Comparison of ENCODE assay signal across 15 mouse cellular contexts in the genomic region with DNA sequence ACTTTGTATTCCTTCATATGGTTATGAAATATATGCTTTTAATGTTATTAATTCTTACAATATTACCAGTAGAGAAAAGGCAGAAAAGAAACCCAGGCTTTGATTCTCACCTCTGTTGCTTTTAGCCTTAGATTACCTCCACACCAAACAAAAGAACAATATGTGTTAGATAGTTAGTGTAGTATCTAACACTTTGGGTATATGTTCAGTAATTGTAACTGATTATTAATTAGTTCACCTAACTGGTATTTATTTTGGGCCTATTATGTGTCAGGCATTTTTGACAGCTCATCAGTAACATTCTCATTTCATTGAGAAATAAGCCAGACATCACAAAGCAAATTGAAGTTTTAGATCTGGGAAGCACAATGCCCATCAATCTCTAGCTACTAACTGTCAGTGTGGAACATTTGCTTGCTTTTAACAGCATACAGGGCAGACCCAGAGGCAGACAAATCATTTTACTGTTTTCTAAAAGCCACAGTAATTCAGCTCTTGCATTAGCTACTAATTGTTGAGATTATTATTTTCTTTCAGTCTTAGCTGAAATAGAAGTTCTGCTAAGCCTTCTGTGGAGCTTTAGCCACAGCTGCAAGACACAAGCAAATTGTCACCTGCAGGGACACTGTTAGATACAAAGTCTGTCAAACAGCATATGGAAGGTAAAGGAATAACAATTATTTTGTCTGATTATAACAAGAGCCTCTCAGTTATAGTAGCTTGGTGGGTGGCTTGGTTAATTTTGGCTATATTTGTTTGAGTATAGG.
DNase-seq lines count a peak whose midpoint lies in the region; ATAC-seq and TF ChIP-seq lines count a peak whose summit lies in the region.
"Had no signal": no experiment of that assay in that cellular context is flagged by ENCODE, and none has a peak within 500 bp of the region (broad histone marks: within the 10 kb centered on the region; RNA-seq: fewer than 3 reads in every experiment).

No protein-coding gene starts in this region.

- H3K27me3 ChIP-seq in forebrain, postnatal 0 days (ENCODE audit: insufficient read depth, low read length): no peaks in the 10 kb centered on the region
- no peaks in the 10 kb centered on the region for H3K27me3 ChIP-seq in midbrain, embryonic 14.5 days (ENCODE audit: control insufficient read depth, insufficient read depth, low read length)
- H3K27me3 ChIP-seq in cerebellum, adult 2 months (ENCODE audit: control insufficient read depth, insufficient read depth, low read length): no peaks in the 10 kb centered on the region
- H3K27me3 ChIP-seq: intestine, embryonic 15.5 days; Patski had no signal

- 0 out of 2 replicates have a peak, but pooled peaks cover 8% of the 10 kb centered on the region for H3K4me1 ChIP-seq in forebrain, postnatal 0 days (ENCODE audit: insufficient read depth)
- peaks cover 11% of the 10 kb centered on the region for H3K4me1 ChIP-seq in midbrain, embryonic 14.5 days (ENCODE audit: control insufficient read depth, insufficient read depth, low read length)
- no peaks in the 10 kb centered on the region for H3K4me1 ChIP-seq in cerebellum, adult 2 months (ENCODE audit: control insufficient read depth, insufficient read depth, low read length)
- H3K4me1 ChIP-seq: intestine, embryonic 15.5 days had no signal

- no peak overlapping the region for H3K4me3 ChIP-seq in forebrain, postnatal 0 days (ENCODE audit: low read depth, low read length)
- no peak overlapping the region for H3K4me3 ChIP-seq in midbrain, embryonic 14.5 days (replicated peaks; ENCODE audit: low read depth, low read length)
- H3K4me3 ChIP-seq in cerebellum, adult 2 months (replicated peaks; ENCODE audit: insufficient read depth, low read depth, low read length): no peak overlapping the region
- H3K4me3 ChIP-seq: intestine, embryonic 15.5 days had no signal

- H3K36me3 ChIP-seq in forebrain, postnatal 0 days (ENCODE audit: insufficient read depth): no peaks in the 10 kb centered on the region
- no peaks in the 10 kb centered on the region for H3K36me3 ChIP-seq in midbrain, embryonic 14.5 days (ENCODE audit: control insufficient read depth, insufficient read depth, low read length)
- H3K36me3 ChIP-seq: intestine, embryonic 15.5 days had no signal

- H3K9ac ChIP-seq in forebrain, postnatal 0 days: no peak overlapping the region
- no peak overlapping the region for H3K9ac ChIP-seq in midbrain, embryonic 14.5 days (replicated peaks; ENCODE audit: low read length)
- H3K9ac ChIP-seq: intestine, embryonic 15.5 days had no signal

- peak overlapping the region; percentile 64 for H3K27ac ChIP-seq in forebrain, postnatal 0 days (ENCODE audit: low read depth, low read length)
- peak overlapping the region; percentile 42 for H3K27ac ChIP-seq in midbrain, embryonic 14.5 days (replicated peaks; ENCODE audit: low read depth, low read length)
- H3K27ac ChIP-seq in cerebellum, adult 2 months (ENCODE audit: insufficient read depth, low read length): no peak overlapping the region
- H3K27ac ChIP-seq: intestine, embryonic 15.5 days; kidney, postnatal 0 days had no signal

- TF ChIP-seq POLR2A in brain, embryonic 14.5 days (IDR thresholded peaks at IDR 0.05; ENCODE audit: borderline replicate concordance, extremely low read depth, insufficient read depth, insufficient read length, poor library complexity, severe bottlenecking): no peak
- TF ChIP-seq POLR2A in cerebellum, adult 2 months (IDR thresholded peaks at IDR 0.05; ENCODE audit: borderline replicate concordance, insufficient read depth, low read length): no peak

- DNase-seq in layer of hippocampus, adult 11-12 months (ENCODE audit: low spot score): peak; percentile 6
- DNase-seq in layer of hippocampus, postnatal 25 days (ENCODE audit: extremely low spot score in 1 of 2, low spot score in 1 of 2): no peak
- DNase-seq in brain, embryonic 14.5 days (ENCODE audit: low read depth): peak; percentile 60
- peak; percentile 37 for DNase-seq in forebrain, postnatal 0 days
- peak; percentile 6 for DNase-seq in midbrain, embryonic 14.5 days
- DNase-seq in cerebellum, adult 2 months: no peak
- no peak for DNase-seq in lung, postnatal 10 days
- no peak for DNase-seq in urinary bladder, adult 2 months (ENCODE audit: low spot score)
- DNase-seq: cerebellum, adult 11-12 months; gastrocnemius, postnatal 25 days; heart, postnatal 14 days; thymus, postnatal 25 days had no signal

- H3K4me2 ChIP-seq in forebrain, postnatal 0 days (ENCODE audit: low read depth): no peak overlapping the region
- H3K4me2 ChIP-seq in midbrain, embryonic 14.5 days (ENCODE audit: low read length): no peak overlapping the region
- H3K4me2 ChIP-seq: intestine, embryonic 15.5 days had no signal

- H3K9me3 ChIP-seq in forebrain, postnatal 0 days (ENCODE audit: low read length): no peaks in the 10 kb centered on the region
- H3K9me3 ChIP-seq in midbrain, embryonic 14.5 days (ENCODE audit: control insufficient read depth, low read length): no peaks in the 10 kb centered on the region
- H3K9me3 ChIP-seq: intestine, embryonic 15.5 days had no signal

- ATAC-seq in forebrain, postnatal 0 days: peak; percentile 87
- peak; percentile 34; the same call in 1 of the 2 replicates for ATAC-seq in midbrain, embryonic 14.5 days (ENCODE audit: low FRiP score, low TSS enrichment)
- ATAC-seq: intestine, embryonic 15.5 days; Patski had no signal

- no peak for TF ChIP-seq CTCF in brain, embryonic 14.5 days (IDR thresholded peaks at IDR 0.05; ENCODE audit: borderline replicate concordance, extremely low read depth, insufficient read depth, insufficient read length)
- no peak for TF ChIP-seq CTCF in forebrain, postnatal 0 days (IDR thresholded peaks at IDR 0.05; ENCODE audit: low read depth)
- TF ChIP-seq CTCF in cerebellum, adult 2 months (IDR thresholded peaks at IDR 0.05; ENCODE audit: borderline replicate concordance, insufficient read depth, low read depth, low read length): no peak

Comparison
In these comparisons a context has a peak if more than half of its experiments do, and no peak if none do; other contexts are left out.
1. DNase-seq: peak in layer of hippocampus, adult 11-12 months (single experiment), brain, embryonic 14.5 days (single experiment), forebrain, postnatal 0 days (single experiment) and midbrain, embryonic 14.5 days (single experiment); none in layer of hippocampus, postnatal 25 days (0 of 2), cerebellum, adult 2 months (0 of 2), lung, postnatal 10 days (single experiment) and urinary bladder, adult 2 months (single experiment).